Mouse (Mus musculus): ENCODE results near the gene Mylk.
A peak's percentile ranks its signal among the peaks of the same experiment; 100 is the strongest.

The Mylk gene

GRCm38 (mm10) chr16:34901031-34901430, 156.0 kb downstream of the Mylk start:
- no peak for DNase-seq (ENCODE audit: extremely low read depth, low read depth, low spot score)

GRCm38 (mm10) chr16:34901611-34902293, 156.7 kb downstream of the Mylk start:
- no peak for DNase-seq (ENCODE audit: extremely low read depth, low read depth, low spot score)

- no peak for DNase-seq (ENCODE audit: extremely low read depth, low read depth, low spot score)
These were observed 157.3 kb downstream of the Mylk start for GRCm38 (mm10) chr16:34902294-34902680.

GRCm38 (mm10) chr16:34902761-34903160, 157.8 kb downstream of the Mylk start:
- DNase-seq (ENCODE audit: extremely low read depth, low read depth, low spot score): no peak

- no peak for DNase-seq (ENCODE audit: extremely low read depth, low read depth, low spot score)
These were observed 159.9 kb downstream of the Mylk start for GRCm38 (mm10) chr16:34904876-34905275.

- no peak for DNase-seq (ENCODE audit: extremely low read depth, low read depth, low spot score)
These were observed 164.4 kb downstream of the Mylk start for GRCm38 (mm10) chr16:34909437-34909836.

- DNase-seq (ENCODE audit: extremely low read depth, low read depth, low spot score): no peak
These were observed 172.4 kb downstream of the Mylk start for GRCm38 (mm10) chr16:34917373-34917900.

GRCm38 (mm10) chr16:34920182-34920581, 175.2 kb downstream of the Mylk start:
- DNase-seq (ENCODE audit: extremely low read depth, low read depth, low spot score): no peak

- DNase-seq (ENCODE audit: extremely low read depth, low read depth, low spot score): peak; percentile 19
These were observed 175.9 kb downstream of the Mylk start for GRCm38 (mm10) chr16:34920868-34921267.

- no peak for DNase-seq (ENCODE audit: extremely low read depth, low read depth, low spot score)
These were observed 176.3 kb downstream of the Mylk start for GRCm38 (mm10) chr16:34921319-34921718.

- no peak for DNase-seq (ENCODE audit: extremely low read depth, low read depth, low spot score)
These were observed 178.6 kb downstream of the Mylk start for GRCm38 (mm10) chr16:34923630-34924029.

- no peak for DNase-seq (ENCODE audit: extremely low read depth, low read depth, low spot score)
These were observed 179.3 kb downstream of the Mylk start for GRCm38 (mm10) chr16:34924324-34924723.

GRCm38 (mm10) chr16:34924937-34925618, 180.1 kb downstream of the Mylk start:
- no peak for DNase-seq (ENCODE audit: extremely low read depth, low read depth, low spot score)

GRCm38 (mm10) chr16:34926531-34927435, 181.8 kb downstream of the Mylk start:
- no peak for DNase-seq (ENCODE audit: extremely low read depth, low read depth, low spot score)

- DNase-seq (ENCODE audit: extremely low read depth, low read depth, low spot score): no peak
These were observed 184.7 kb downstream of the Mylk start for GRCm38 (mm10) chr16:34929686-34930085.

GRCm38 (mm10) chr16:34930110-34930509, 185.1 kb downstream of the Mylk start:
- no peak for DNase-seq (ENCODE audit: extremely low read depth, low read depth, low spot score)

GRCm38 (mm10) chr16:34931306-34931705, 186.3 kb downstream of the Mylk start:
- no peak for DNase-seq (ENCODE audit: extremely low read depth, low read depth, low spot score)

- no peak for DNase-seq (ENCODE audit: extremely low read depth, low read depth, low spot score)
These were observed 188.2 kb downstream of the Mylk start for GRCm38 (mm10) chr16:34933173-34933572.

- no peak for DNase-seq (ENCODE audit: extremely low read depth, low read depth, low spot score)
These were observed 189.5 kb downstream of the Mylk start for GRCm38 (mm10) chr16:34934486-34934885.

- DNase-seq (ENCODE audit: extremely low read depth, low read depth, low spot score): no peak
These were observed 190.7 kb downstream of the Mylk start for GRCm38 (mm10) chr16:34935514-34936338.
